Mouse (Mus musculus) MEL (cell line): ENCODE results near the gene Igtp. TPM values are rescaled to one million over a fixed set of nuclear protein-coding genes. Genes with fewer than 3 reads are reported as not detected.
"Not testable (repeated sequence)": the region's sequence is repeated elsewhere in the genome, so short reads cannot be mapped to it uniquely, and the experiment has no call there.

Experiments used
- DNase-seq: peaks from one replicate; pipeline ENCODE4 v3.0.0; 2011; ENCODE audit warnings: low read depth, low spot score
- H3K27ac ChIP-seq: 2 replicates; pipeline ENCODE4 v1.5.1; 2012; ENCODE audit warnings: low read depth, mild to moderate bottlenecking, control low read depth, low read length, moderate library complexity; ENCODE audit not compliant: control insufficient read depth
- H3K27me3 ChIP-seq, 2 experiments: fragments of 150-350 bp in 1 of 2; sonication (generic) in 1 of 2; 2 replicates each; pipeline ENCODE4 v1.6.1; 2012; ENCODE audit warnings: low read length in 2 of 2, mild to moderate bottlenecking in 2 of 2, improper control_type of control experiment in 1 of 2, moderate library complexity in 1 of 2; ENCODE audit not compliant: insufficient read depth in 2 of 2, control insufficient read depth in 1 of 2
- H3K36me3 ChIP-seq, 2 experiments: 2 replicates each; pipeline ENCODE4 v1.6.1; 2012 to 2014; ENCODE audit warnings: low read length in 2 of 2, improper control_type of control experiment in 1 of 2, inconsistent platforms in 1 of 2, mild to moderate bottlenecking in 1 of 2; ENCODE audit not compliant: insufficient read depth in 2 of 2, control insufficient read depth in 1 of 2
- H3K4me1 ChIP-seq, 2 experiments: fragments of 150-350 bp in 1 of 2; sonication (generic) in 1 of 2; 2 replicates each; pipeline ENCODE4 v1.6.1; 2012; ENCODE audit warnings: low read length in 2 of 2, improper control_type of control experiment in 1 of 2, mild to moderate bottlenecking in 1 of 2; ENCODE audit not compliant: insufficient read depth in 2 of 2, control insufficient read depth in 1 of 2
- H3K4me3 ChIP-seq, 2 experiments: fragments of 150-350 bp in 1 of 2; sonication (generic) in 1 of 2; 2 replicates each; pipeline ENCODE4 v1.5.1; 2012; ENCODE audit warnings: low read depth in 2 of 2, low read length in 2 of 2, mild to moderate bottlenecking in 2 of 2, moderate library complexity in 2 of 2, control low read depth in 1 of 2, improper control_type of control experiment in 1 of 2; ENCODE audit not compliant: control insufficient read depth in 1 of 2, insufficient read depth in 1 of 2
- H3K79me2 ChIP-seq: 2 replicates; pipeline ENCODE4 v1.6.1; 2012; ENCODE audit warnings: mild to moderate bottlenecking, low read length, moderate library complexity; ENCODE audit not compliant: control insufficient read depth, poor library complexity, insufficient read depth
- H3K9ac ChIP-seq: 2 replicates; pipeline ENCODE4 v1.6.1; 2012; ENCODE audit warnings: low read depth, mild to moderate bottlenecking, control low read depth, low read length, moderate library complexity; ENCODE audit not compliant: control insufficient read depth, poor library complexity, severe bottlenecking
- H3K9me3 ChIP-seq: fragments of 150-350 bp; sonication (generic); replicated peaks from 2 replicates; pipeline ENCODE4 v1.6.1; 2012; ENCODE audit warnings: mild to moderate bottlenecking, low read length, improper control_type of control experiment, moderate library complexity; ENCODE audit not compliant: insufficient read depth
- CHD1 ChIP-seq: IDR thresholded peaks from 2 replicates; pipeline ENCODE4 v1.6.1; 2012; ENCODE audit warnings: low read depth, mild to moderate bottlenecking, inconsistent platforms, low read length, improper control_type of control experiment
- CHD2 ChIP-seq: IDR thresholded peaks from 2 replicates; pipeline ENCODE4 v1.6.1; 2011; ENCODE audit warnings: low read length, improper control_type of control experiment
- E2F4 ChIP-seq: IDR thresholded peaks from 2 replicates; pipeline ENCODE4 v1.6.1; 2011; ENCODE audit warnings: low read depth, low read length, improper control_type of control experiment, borderline replicate concordance
- ELF1 ChIP-seq: IDR thresholded peaks from 2 replicates; pipeline ENCODE4 v1.6.1; 2014; ENCODE audit warnings: low read depth, mild to moderate bottlenecking, inconsistent platforms, low read length, improper control_type of control experiment, moderate library complexity
- GATA1 ChIP-seq: IDR thresholded peaks from 2 replicates; pipeline ENCODE4 v1.6.1; 2011; ENCODE audit warnings: low read depth, low read length, improper control_type of control experiment
- HCFC1 ChIP-seq: IDR thresholded peaks from 2 replicates; pipeline ENCODE4 v1.6.1; 2012; ENCODE audit warnings: low read depth, mild to moderate bottlenecking, inconsistent platforms, low read length, improper control_type of control experiment, moderate library complexity
- MAX ChIP-seq: IDR thresholded peaks from 2 replicates; pipeline ENCODE4 v1.6.1; 2011; ENCODE audit warnings: low read length, improper control_type of control experiment
- NELFE ChIP-seq: IDR thresholded peaks from 2 replicates; pipeline ENCODE4 v1.6.1; 2011; ENCODE audit warnings: low read depth, low read length, improper control_type of control experiment
- NRF1 ChIP-seq: IDR thresholded peaks from 2 replicates; pipeline ENCODE4 v1.6.1; 2014; ENCODE audit warnings: low read depth, mild to moderate bottlenecking, inconsistent platforms, low read length, improper control_type of control experiment, moderate library complexity; ENCODE audit not compliant: poor library complexity, insufficient read depth, severe bottlenecking
- POLR2A ChIP-seq, 2 experiments: IDR thresholded peaks; 2 replicates each; pipeline ENCODE4 v1.6.1; 2011 to 2012; ENCODE audit warnings: low read length in 2 of 2, mild to moderate bottlenecking in 2 of 2, control low read depth in 1 of 2, improper control_type of control experiment in 1 of 2, low read depth in 1 of 2, moderate library complexity in 1 of 2; ENCODE audit not compliant: control insufficient read depth in 1 of 2, insufficient read depth in 1 of 2, poor library complexity in 1 of 2
- POLR2AphosphoS2 ChIP-seq: IDR thresholded peaks from 2 replicates; pipeline ENCODE4 v1.6.1; 2011; ENCODE audit warnings: low read length, improper control_type of control experiment
- RAD21 ChIP-seq: IDR thresholded peaks from 2 replicates; pipeline ENCODE4 v1.6.1; 2011; ENCODE audit warnings: mild to moderate bottlenecking, low read depth, low read length, improper control_type of control experiment
- RCOR1 ChIP-seq: IDR thresholded peaks from 2 replicates; pipeline ENCODE4 v1.6.1; 2012; ENCODE audit warnings: low read depth, mild to moderate bottlenecking, inconsistent platforms, low read length, improper control_type of control experiment
- TBP ChIP-seq: IDR thresholded peaks from 2 replicates; pipeline ENCODE4 v1.8.0; 2011; ENCODE audit warnings: low read depth, low read length, improper control_type of control experiment
- TCF12 ChIP-seq: IDR thresholded peaks from 2 replicates; pipeline ENCODE4 v1.6.1; 2014; ENCODE audit warnings: low read depth, mild to moderate bottlenecking, inconsistent platforms, low read length, improper control_type of control experiment, moderate library complexity
- UBTF ChIP-seq: IDR thresholded peaks from 2 replicates; pipeline ENCODE4 v1.6.1; 2012; ENCODE audit warnings: low read depth, mild to moderate bottlenecking, inconsistent platforms, low read length, improper control_type of control experiment, moderate library complexity, borderline replicate concordance; ENCODE audit not compliant: insufficient read depth
- USF2 ChIP-seq, 2 experiments: IDR thresholded peaks; 2 replicates each; pipeline ENCODE4 v1.6.1; 2011 to 2012; ENCODE audit warnings: improper control_type of control experiment in 2 of 2, low read length in 2 of 2, borderline replicate concordance in 1 of 2, inconsistent platforms in 1 of 2, low read depth in 1 of 2, mild to moderate bottlenecking in 1 of 2; ENCODE audit not compliant: insufficient read depth in 1 of 2
- ZC3H11A ChIP-seq: IDR thresholded peaks from 2 replicates; pipeline ENCODE4 v1.6.1; 2012; ENCODE audit warnings: low read depth, mild to moderate bottlenecking, inconsistent platforms, low read length, improper control_type of control experiment
- ZMIZ1 ChIP-seq: IDR thresholded peaks from 2 replicates; pipeline ENCODE4 v1.6.1; 2012; ENCODE audit warnings: low read depth, mild to moderate bottlenecking, inconsistent platforms, low read length, improper control_type of control experiment, moderate library complexity
- ZNF384 ChIP-seq: IDR thresholded peaks from 2 replicates; pipeline ENCODE4 v1.6.1; 2012; ENCODE audit warnings: low read depth, mild to moderate bottlenecking, inconsistent platforms, low read length, improper control_type of control experiment
- polyA plus RNA-seq, 2 experiments: library from polyadenylated mRNA; stranded (reverse) in 1 of 2; unstranded in 1 of 2; fragments of >175 nt in 1 of 2; fragments of >200 nt in 1 of 2; gene quantifications; 2 replicates each; pipeline versions ENCODE4 v1.2.1 to v1.2.4; 2012; ENCODE audit warnings: low replicate concordance in 2 of 2, low read depth in 1 of 2; ENCODE audit not compliant: insufficient read length in 2 of 2, insufficient read depth in 1 of 2, missing spikeins in 1 of 2
- total RNA-seq: library from RNA; depleted of rRNA; stranded (reverse); fragments of 300-350 nt; gene quantifications from 2 replicates; pipeline ENCODE4 v1.2.3, GENCODE M21; 2012

Gene Igtp
- total and polyA plus RNA-seq, 3 experiments, result 3.6 to 3.7 TPM; not detected in 1

- TF ChIP-seq CHD1 (no peak), TBP (0 out of 2 replicates have a peak, but pooled peaks have one; percentile 10), RAD21 (no peak), ZMIZ1 (no peak), POLR2A (IDR thresholded peaks at IDR 0.05; ENCODE audit: control insufficient read depth in 1 of 2, insufficient read depth in 1 of 2, low read depth in 1 of 2, low read length in 2 of 2, poor library complexity in 1 of 2) (peak in 1 of 2 experiments; percentile 44; a peak in 1 of 4 replicates), NRF1 (no peak), CHD2 (no peak), TCF12 (no peak), NELFE (peak; percentile 32), E2F4 (no peak), RCOR1 (no peak), ELF1 (no peak)
- TF ChIP-seq, all 39 proteins: peak for 9
Observed at GRCm38 (mm10) chr11:58214391-58215048, 15.2 kb downstream of the Igtp start (continued).

- Histone ChIP-seq H3K9ac (0 out of 2 replicates have a peak overlapping the region, but pooled peaks have one; percentile 21), H3K4me1 (peaks cover 7 to 37% of the 10 kb centered on the region in 2 experiments)
Observed at GRCm38 (mm10) chr11:58215049-58215430, 15.7 kb downstream of the Igtp start.

GRCm38 (mm10) chr11:58215814-58216213 is 16.5 kb downstream of the Igtp start:
- Histone ChIP-seq H3K27ac (no peak overlapping the region), H3K36me3 (peaks cover 0 to 23% of the 10 kb centered on the region in 2 experiments; a peak in 2 of 4 replicates), H3K4me1 (peaks cover 5 to 31% of the 10 kb centered on the region in 2 experiments)

More at GRCm38 (mm10) chr11:58215049-58215430, 15.7 kb downstream of the Igtp start:
- not testable (repeated sequence) for DNase-seq, H3K9me3 ChIP-seq, H3K79me2 ChIP-seq, H3K27me3 ChIP-seq, H3K27ac ChIP-seq
- Histone ChIP-seq H3K36me3 (peaks cover 0 to 23% of the 10 kb centered on the region in 2 experiments; a peak in 2 of 4 replicates), H3K4me3 (peak overlapping the region in 1 of 2 experiments; percentile 24; a peak in 1 of 4 replicates)

More at GRCm38 (mm10) chr11:58215814-58216213, 16.5 kb downstream of the Igtp start:
- no peak for DNase-seq
- TF ChIP-seq GATA1 (no peak), UBTF (no peak), ZNF384 (no peak), CHD2 (no peak), POLR2AphosphoS2 (no peak), HCFC1 (no peak), ZC3H11A (no peak), USF2 (IDR thresholded peaks at IDR 0.05; ENCODE audit: borderline replicate concordance in 1 of 2, insufficient read depth in 1 of 2, low read depth in 1 of 2, low read length in 2 of 2) (no peak), RCOR1 (no peak), MAX (no peak)
- Histone ChIP-seq H3K4me3 (no peak overlapping the region), H3K9me3 (no peaks in the 10 kb centered on the region), H3K9ac (no peak overlapping the region), H3K27me3 (no peaks in the 10 kb centered on the region), H3K79me2 (peaks cover 2% of the 10 kb centered on the region; the same call in 1 of the 2 replicates)
